Mouse (Mus musculus) MEL (cell line): ENCODE results near the gene Kifc1. TPM values are rescaled to one million over a fixed set of nuclear protein-coding genes. Genes with fewer than 3 reads are reported as not detected.

Source experiments
- DNase-seq: peaks from one replicate; pipeline ENCODE4 v3.0.0; 2011; ENCODE audit warnings: low read depth, low spot score
- H3K27ac ChIP-seq: 2 replicates; pipeline ENCODE4 v1.5.1; 2012; ENCODE audit warnings: low read depth, mild to moderate bottlenecking, control low read depth, low read length, moderate library complexity; ENCODE audit not compliant: control insufficient read depth
- H3K27me3 ChIP-seq, 2 experiments: fragments of 150-350 bp in 1 of 2; sonication (generic) in 1 of 2; 2 replicates each; pipeline ENCODE4 v1.6.1; 2012; ENCODE audit warnings: low read length in 2 of 2, mild to moderate bottlenecking in 2 of 2, improper control_type of control experiment in 1 of 2, moderate library complexity in 1 of 2; ENCODE audit not compliant: insufficient read depth in 2 of 2, control insufficient read depth in 1 of 2
- H3K36me3 ChIP-seq, 2 experiments: 2 replicates each; pipeline ENCODE4 v1.6.1; 2012 to 2014; ENCODE audit warnings: low read length in 2 of 2, improper control_type of control experiment in 1 of 2, inconsistent platforms in 1 of 2, mild to moderate bottlenecking in 1 of 2; ENCODE audit not compliant: insufficient read depth in 2 of 2, control insufficient read depth in 1 of 2
- H3K4me1 ChIP-seq, 2 experiments: fragments of 150-350 bp in 1 of 2; sonication (generic) in 1 of 2; 2 replicates each; pipeline ENCODE4 v1.6.1; 2012; ENCODE audit warnings: low read length in 2 of 2, improper control_type of control experiment in 1 of 2, mild to moderate bottlenecking in 1 of 2; ENCODE audit not compliant: insufficient read depth in 2 of 2, control insufficient read depth in 1 of 2
- H3K4me3 ChIP-seq, 2 experiments: fragments of 150-350 bp in 1 of 2; sonication (generic) in 1 of 2; 2 replicates each; pipeline ENCODE4 v1.5.1; 2012; ENCODE audit warnings: low read depth in 2 of 2, low read length in 2 of 2, mild to moderate bottlenecking in 2 of 2, moderate library complexity in 2 of 2, control low read depth in 1 of 2, improper control_type of control experiment in 1 of 2; ENCODE audit not compliant: control insufficient read depth in 1 of 2, insufficient read depth in 1 of 2
- H3K79me2 ChIP-seq: 2 replicates; pipeline ENCODE4 v1.6.1; 2012; ENCODE audit warnings: mild to moderate bottlenecking, low read length, moderate library complexity; ENCODE audit not compliant: control insufficient read depth, poor library complexity, insufficient read depth
- H3K9ac ChIP-seq: 2 replicates; pipeline ENCODE4 v1.6.1; 2012; ENCODE audit warnings: low read depth, mild to moderate bottlenecking, control low read depth, low read length, moderate library complexity; ENCODE audit not compliant: control insufficient read depth, poor library complexity, severe bottlenecking
- H3K9me3 ChIP-seq: fragments of 150-350 bp; sonication (generic); replicated peaks from 2 replicates; pipeline ENCODE4 v1.6.1; 2012; ENCODE audit warnings: mild to moderate bottlenecking, low read length, improper control_type of control experiment, moderate library complexity; ENCODE audit not compliant: insufficient read depth
- BHLHE40 ChIP-seq: IDR thresholded peaks from 2 replicates; pipeline ENCODE4 v1.6.1; 2012; ENCODE audit warnings: low read depth, mild to moderate bottlenecking, inconsistent platforms, low read length, improper control_type of control experiment, borderline replicate concordance
- CHD1 ChIP-seq: IDR thresholded peaks from 2 replicates; pipeline ENCODE4 v1.6.1; 2012; ENCODE audit warnings: low read depth, mild to moderate bottlenecking, inconsistent platforms, low read length, improper control_type of control experiment
- CTCF ChIP-seq, 3 experiments: IDR thresholded peaks in 2 of 3; conservative IDR thresholded peaks in 1 of 3; 2 replicates each; pipeline ENCODE4 v1.5.1; 2011 to 2012; ENCODE audit warnings: low read length in 3 of 3, low read depth in 2 of 3, mild to moderate bottlenecking in 2 of 3, improper control_type of control experiment in 1 of 3, inconsistent platforms in 1 of 3, mixed read lengths in 1 of 3, moderate library complexity in 1 of 3; ENCODE audit not compliant: control insufficient read depth in 1 of 3, insufficient read depth in 1 of 3, poor library complexity in 1 of 3, severe bottlenecking in 1 of 3
- E2F4 ChIP-seq: IDR thresholded peaks from 2 replicates; pipeline ENCODE4 v1.6.1; 2011; ENCODE audit warnings: low read depth, low read length, improper control_type of control experiment, borderline replicate concordance
- ELF1 ChIP-seq: IDR thresholded peaks from 2 replicates; pipeline ENCODE4 v1.6.1; 2014; ENCODE audit warnings: low read depth, mild to moderate bottlenecking, inconsistent platforms, low read length, improper control_type of control experiment, moderate library complexity
- EP300 ChIP-seq, 2 experiments: IDR thresholded peaks; 2 replicates each; pipeline ENCODE4 v1.6.1; 2011; ENCODE audit warnings: improper control_type of control experiment in 2 of 2, low read length in 2 of 2, low read depth in 1 of 2, mild to moderate bottlenecking in 1 of 2
- ETS1 ChIP-seq: IDR thresholded peaks from 2 replicates; pipeline ENCODE4 v1.6.1; 2012; ENCODE audit warnings: low read depth, mild to moderate bottlenecking, inconsistent platforms, low read length, improper control_type of control experiment, moderate library complexity
- GATA1 ChIP-seq: IDR thresholded peaks from 2 replicates; pipeline ENCODE4 v1.6.1; 2011; ENCODE audit warnings: low read depth, low read length, improper control_type of control experiment
- JUND ChIP-seq: IDR thresholded peaks from 2 replicates; pipeline ENCODE4 v1.6.1; 2011; ENCODE audit warnings: low read depth, mild to moderate bottlenecking, improper control_type of control experiment, low read length
- MAFK ChIP-seq: IDR thresholded peaks from 2 replicates; pipeline ENCODE4 v1.6.1; 2011; ENCODE audit warnings: low read depth, mild to moderate bottlenecking, low read length, improper control_type of control experiment, borderline replicate concordance
- MAX ChIP-seq: IDR thresholded peaks from 2 replicates; pipeline ENCODE4 v1.6.1; 2011; ENCODE audit warnings: low read length, improper control_type of control experiment
- MAZ ChIP-seq: IDR thresholded peaks from 2 replicates; pipeline ENCODE4 v1.6.1; 2012; ENCODE audit warnings: low read depth, mild to moderate bottlenecking, inconsistent platforms, low read length, improper control_type of control experiment
- MYB ChIP-seq: IDR thresholded peaks from 2 replicates; pipeline ENCODE4 v1.6.1; 2011; ENCODE audit warnings: mild to moderate bottlenecking, low read depth, low read length, improper control_type of control experiment
- MYC ChIP-seq: IDR thresholded peaks from 2 replicates; pipeline ENCODE4 v1.6.1; 2011; ENCODE audit warnings: low read depth, mild to moderate bottlenecking, low read length, improper control_type of control experiment, moderate library complexity
- NRF1 ChIP-seq: IDR thresholded peaks from 2 replicates; pipeline ENCODE4 v1.6.1; 2014; ENCODE audit warnings: low read depth, mild to moderate bottlenecking, inconsistent platforms, low read length, improper control_type of control experiment, moderate library complexity; ENCODE audit not compliant: poor library complexity, insufficient read depth, severe bottlenecking
- POLR2AphosphoS5 ChIP-seq: IDR thresholded peaks from 2 replicates; pipeline ENCODE4 v1.6.1; 2012; ENCODE audit warnings: low read depth, borderline replicate concordance, mild to moderate bottlenecking, inconsistent platforms, low read length, moderate library complexity, mixed read lengths
- RAD21 ChIP-seq: IDR thresholded peaks from 2 replicates; pipeline ENCODE4 v1.6.1; 2011; ENCODE audit warnings: mild to moderate bottlenecking, low read depth, low read length, improper control_type of control experiment
- SIN3A ChIP-seq: IDR thresholded peaks from 2 replicates; pipeline ENCODE4 v1.6.1; 2012; ENCODE audit warnings: low read length, improper control_type of control experiment, inconsistent platforms
- SMC3 ChIP-seq: IDR thresholded peaks from 2 replicates; pipeline ENCODE4 v1.6.1; 2011; ENCODE audit warnings: low read depth, low read length, improper control_type of control experiment
- TAL1 ChIP-seq: IDR thresholded peaks from 2 replicates; pipeline ENCODE4 v1.6.1; 2012; ENCODE audit warnings: mild to moderate bottlenecking, inconsistent platforms, low read length, moderate library complexity, mixed read lengths
- TBP ChIP-seq: IDR thresholded peaks from 2 replicates; pipeline ENCODE4 v1.8.0; 2011; ENCODE audit warnings: low read depth, low read length, improper control_type of control experiment
- TCF12 ChIP-seq: IDR thresholded peaks from 2 replicates; pipeline ENCODE4 v1.6.1; 2014; ENCODE audit warnings: low read depth, mild to moderate bottlenecking, inconsistent platforms, low read length, improper control_type of control experiment, moderate library complexity
- UBTF ChIP-seq: IDR thresholded peaks from 2 replicates; pipeline ENCODE4 v1.6.1; 2012; ENCODE audit warnings: low read depth, mild to moderate bottlenecking, inconsistent platforms, low read length, improper control_type of control experiment, moderate library complexity, borderline replicate concordance; ENCODE audit not compliant: insufficient read depth
- USF1 ChIP-seq: IDR thresholded peaks from 2 replicates; pipeline ENCODE4 v1.6.1; 2014; ENCODE audit warnings: low read depth, mild to moderate bottlenecking, inconsistent platforms, low read length, improper control_type of control experiment, moderate library complexity
- USF2 ChIP-seq, 2 experiments: IDR thresholded peaks; 2 replicates each; pipeline ENCODE4 v1.6.1; 2011 to 2012; ENCODE audit warnings: improper control_type of control experiment in 2 of 2, low read length in 2 of 2, borderline replicate concordance in 1 of 2, inconsistent platforms in 1 of 2, low read depth in 1 of 2, mild to moderate bottlenecking in 1 of 2; ENCODE audit not compliant: insufficient read depth in 1 of 2
- ZC3H11A ChIP-seq: IDR thresholded peaks from 2 replicates; pipeline ENCODE4 v1.6.1; 2012; ENCODE audit warnings: low read depth, mild to moderate bottlenecking, inconsistent platforms, low read length, improper control_type of control experiment
- ZNF384 ChIP-seq: IDR thresholded peaks from 2 replicates; pipeline ENCODE4 v1.6.1; 2012; ENCODE audit warnings: low read depth, mild to moderate bottlenecking, inconsistent platforms, low read length, improper control_type of control experiment
- polyA plus RNA-seq, 2 experiments: library from polyadenylated mRNA; stranded (reverse) in 1 of 2; unstranded in 1 of 2; fragments of >175 nt in 1 of 2; fragments of >200 nt in 1 of 2; gene quantifications; 2 replicates each; pipeline versions ENCODE4 v1.2.1 to v1.2.4; 2012; ENCODE audit warnings: low replicate concordance in 2 of 2, low read depth in 1 of 2; ENCODE audit not compliant: insufficient read length in 2 of 2, insufficient read depth in 1 of 2, missing spikeins in 1 of 2
- total RNA-seq: library from RNA; depleted of rRNA; stranded (reverse); fragments of 300-350 nt; gene quantifications from 2 replicates; pipeline ENCODE4 v1.2.3, GENCODE M21; 2012

Gene Kifc1
- total and polyA plus RNA-seq, 3 experiments: 17.1 to 53.5 TPM; not detected in 1

- peak in 2 of 3 experiments; percentile 9 to 37; a peak in 4 of 6 replicates for TF ChIP-seq CTCF (IDR thresholded peaks at IDR 0.05 in 2 of 3, conservative IDR thresholded peaks at IDR 0.05 in 1 of 3; ENCODE audit: control insufficient read depth in 1 of 3, insufficient read depth in 1 of 3, low read depth in 2 of 3, low read length in 3 of 3, poor library complexity in 1 of 3, severe bottlenecking in 1 of 3)
- TF ChIP-seq EP300 (IDR thresholded peaks at IDR 0.05; ENCODE audit: low read depth in 1 of 2, low read length in 2 of 2): no peak
- peaks cover 0 to 8% of the 10 kb centered on the region in 2 experiments; a peak in 2 of 4 replicates for H3K36me3 ChIP-seq
- peaks cover 2 to 24% of the 10 kb centered on the region in 2 experiments for H3K4me1 ChIP-seq
- DNase-seq: no peak
- peaks cover 24% of the 10 kb centered on the region for H3K79me2 ChIP-seq
- H3K9ac ChIP-seq: no peak overlapping the region
- peak overlapping the region; percentile 44; the same call in 1 of the 2 replicates for H3K27ac ChIP-seq
- H3K9me3 ChIP-seq: no peaks in the 10 kb centered on the region
- no peak overlapping the region for H3K4me3 ChIP-seq
- H3K27me3 ChIP-seq: no peaks in the 10 kb centered on the region
Measured at GRCm38 (mm10) chr17:33925406-33926116, 35.1 kb upstream of the Kifc1 start.

- Histone ChIP-seq H3K4me3 (no peak overlapping the region), H3K27me3 (no peaks in the 10 kb centered on the region), H3K9me3 (no peaks in the 10 kb centered on the region), H3K4me1 (peaks cover 2 to 24% of the 10 kb centered on the region in 2 experiments), H3K9ac (no peak overlapping the region), H3K27ac (peak overlapping the region; percentile 60), H3K79me2 (peaks cover 16% of the 10 kb centered on the region), H3K36me3 (peaks cover 0 to 8% of the 10 kb centered on the region in 2 experiments; a peak in 2 of 4 replicates)
- DNase-seq: peak; percentile 88
- TF ChIP-seq E2F4 (no peak), MAFK (no peak), EP300 (IDR thresholded peaks at IDR 0.05; ENCODE audit: low read depth in 1 of 2, low read length in 2 of 2) (peak; percentile 77 to 80), GATA1 (peak; percentile 87), SMC3 (peak; percentile 68), MYB (no peak), BHLHE40 (no peak), CHD1 (no peak), ZC3H11A (peak; percentile 52; the same call in 1 of the 2 replicates), ETS1 (peak; percentile 81), MAZ (no peak), USF1 (0 out of 2 replicates have a peak, but pooled peaks have one; percentile 7), POLR2AphosphoS5 (no peak), MYC (peak; percentile 49; the same call in 1 of the 2 replicates), ELF1 (no peak), USF2 (IDR thresholded peaks at IDR 0.05; ENCODE audit: borderline replicate concordance in 1 of 2, insufficient read depth in 1 of 2, low read depth in 1 of 2, low read length in 2 of 2) (no peak), TCF12 (peak; percentile 92), TAL1 (peak; percentile 46), JUND (peak; percentile 87; the same call in 1 of the 2 replicates), NRF1 (no peak), MAX (peak; percentile 45; the same call in 1 of the 2 replicates), SIN3A (peak; percentile 71; the same call in 1 of the 2 replicates), UBTF (no peak), CTCF (IDR thresholded peaks at IDR 0.05 in 2 of 3, conservative IDR thresholded peaks at IDR 0.05 in 1 of 3; ENCODE audit: control insufficient read depth in 1 of 3, insufficient read depth in 1 of 3, low read depth in 2 of 3, low read length in 3 of 3, poor library complexity in 1 of 3, severe bottlenecking in 1 of 3) (peak; percentile 69 to 81 (median 76)), ZNF384 (no peak), TBP (0 out of 2 replicates have a peak, but pooled peaks have one; percentile 28), RAD21 (peak; percentile 64)
Measured at GRCm38 (mm10) chr17:33924577-33925283, 34.3 kb upstream of the Kifc1 start.
